Mouse (Mus musculus) neural tube, embryonic 11.5 days (tissue): ENCODE measurements around the gene Mtcl1. TPM values are rescaled to one million over a fixed set of nuclear protein-coding genes. Genes with fewer than 3 reads are reported as not detected.
A peak's percentile ranks its signal among the peaks of the same experiment; 100 is the strongest.

Source experiments
- ATAC-seq: fragments of 200-750 bp; cut with Nextera tagmentation; 2 replicates; pipeline ENCODE4 v1.8.0; 2017; ENCODE audit warnings: moderate number of reproducible peaks, mild to moderate bottlenecking, moderate TSS enrichment, moderate library complexity; ENCODE audit not compliant: insufficient read depth, low FRiP score, low TSS enrichment
- DNase-seq: peaks from one replicate; pipeline ENCODE4 v3.0.0-alpha.2; 2015; ENCODE audit warnings: low spot score
- H3K27ac ChIP-seq: fragments of 300-500 bp; sonication (generic); 2 replicates; pipeline ENCODE4 v1.5.1; 2014; ENCODE audit warnings: low read depth, mild to moderate bottlenecking, low read length
- H3K27me3 ChIP-seq: fragments of 300-500 bp; sonication (generic); 2 replicates; pipeline ENCODE4 v1.6.1; 2014; ENCODE audit warnings: mild to moderate bottlenecking, low read length, mixed read lengths; ENCODE audit not compliant: control insufficient read depth, insufficient read depth
- H3K36me3 ChIP-seq: fragments of 300-500 bp; sonication (generic); 2 replicates; pipeline ENCODE4 v1.6.1; 2014; ENCODE audit warnings: mild to moderate bottlenecking, low read length, moderate library complexity, mixed read lengths; ENCODE audit not compliant: control insufficient read depth, insufficient read depth
- H3K4me1 ChIP-seq: fragments of 300-500 bp; sonication (generic); 2 replicates; pipeline ENCODE4 v1.6.1; 2014; ENCODE audit warnings: low read length, mixed read lengths; ENCODE audit not compliant: control insufficient read depth, insufficient read depth
- H3K4me2 ChIP-seq: fragments of 300-500 bp; sonication (generic); 2 replicates; pipeline ENCODE4 v1.6.1; 2014; ENCODE audit warnings: low read depth, mild to moderate bottlenecking, moderate library complexity
- H3K4me3 ChIP-seq: fragments of 300-500 bp; sonication (generic); 2 replicates; pipeline ENCODE4 v1.5.1; 2014; ENCODE audit warnings: low read depth, low read length
- H3K9ac ChIP-seq: fragments of 300-500 bp; sonication (generic); 2 replicates; pipeline ENCODE4 v1.6.1; 2014; ENCODE audit warnings: mild to moderate bottlenecking, low read length
- H3K9me3 ChIP-seq: fragments of 300-500 bp; sonication (generic); 2 replicates; pipeline ENCODE4 v1.6.1; 2016; ENCODE audit warnings: low read length; ENCODE audit not compliant: control insufficient read depth
- WGBS: fragments of 180-500 bp; shearing (Covaris S2); extraction: QIAGEN DNeasy Blood & Tissue Kit; methylation state at CpG from one replicate; pipeline ENCODE4 v1.1.7; 2014; 5-methylcytosine and 5-hydroxymethylcytosine counted together
- polyA plus RNA-seq: library from polyadenylated mRNA; unstranded; fragments of >200 nt; fragmentation: Nextera tagmentation; extraction: Ambion mirVana; gene quantifications from 2 replicates; pipeline ENCODE4 v1.2.1, GENCODE M21; 2014

The Mtcl1 gene
- polyA plus RNA-seq, 1 experiment from 2014 or later = 26.8 TPM

GRCm38 (mm10) chr17:66340798-66341197, 108.8 kb downstream of the Mtcl1 start:
- H3K4me1 ChIP-seq = no peaks in the 10 kb centered on the region
- no peak overlapping the region for H3K27ac ChIP-seq
- DNase-seq (no peak), ATAC-seq (no peak)
- H3K4me3 ChIP-seq = no peak overlapping the region
- peaks cover 8% of the 10 kb centered on the region for H3K36me3 ChIP-seq
- no peaks in the 10 kb centered on the region for H3K9me3 ChIP-seq
- no peaks in the 10 kb centered on the region for H3K27me3 ChIP-seq
- WGBS = 88% methylated on average over 12 of the region's 12 CpGs
- H3K4me2 ChIP-seq = no peak overlapping the region
- H3K9ac ChIP-seq = no peak overlapping the region

GRCm38 (mm10) chr17:66337929-66338328, 111.6 kb downstream of the Mtcl1 start:
- WGBS = 93% methylated on average over 13 of the region's 13 CpGs
- Histone ChIP-seq H3K9me3 (no peaks in the 10 kb centered on the region), H3K9ac (no peak overlapping the region), H3K4me1 (no peaks in the 10 kb centered on the region), H3K36me3 (no peaks in the 10 kb centered on the region; the same call in 1 of the 2 replicates), H3K27me3 (no peaks in the 10 kb centered on the region), H3K4me3 (no peak overlapping the region), H3K4me2 (no peak overlapping the region), H3K27ac (no peak overlapping the region)
- DNase-seq = no peak
- no peak for ATAC-seq

DNA sequence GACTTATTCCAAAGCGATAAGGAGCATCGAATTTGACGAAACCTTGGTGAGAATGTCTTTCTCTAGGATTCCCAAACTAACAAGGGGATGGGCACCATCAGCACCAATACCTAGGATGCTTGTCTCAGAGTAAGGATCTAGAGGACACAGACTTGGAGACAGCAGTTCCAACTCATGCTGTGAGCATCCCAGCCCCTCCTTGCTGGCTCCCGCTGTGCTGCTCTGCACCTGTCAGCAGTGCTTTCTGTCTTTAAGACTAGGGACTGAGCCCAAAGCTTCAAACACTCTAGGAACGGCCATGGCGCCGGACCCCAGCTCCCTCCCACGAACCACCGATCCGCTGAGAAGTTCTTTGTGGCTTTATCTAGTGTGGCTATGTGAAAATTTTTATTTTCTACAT, 114.0 kb downstream of the Mtcl1 start:
- no peaks in the 10 kb centered on the region; the same call in 1 of the 2 replicates for H3K36me3 ChIP-seq
- H3K27me3 ChIP-seq = no peaks in the 10 kb centered on the region
- DNase-seq (no peak), ATAC-seq (no peak)
- H3K4me2 ChIP-seq = no peak overlapping the region
- no peak overlapping the region for H3K27ac ChIP-seq
- H3K9me3 ChIP-seq = no peaks in the 10 kb centered on the region
- H3K4me3 ChIP-seq = no peak overlapping the region
- no peaks in the 10 kb centered on the region for H3K4me1 ChIP-seq
- 90% methylated on average over 10 of the region's 10 CpGs for WGBS
- no peak overlapping the region for H3K9ac ChIP-seq

DNA sequence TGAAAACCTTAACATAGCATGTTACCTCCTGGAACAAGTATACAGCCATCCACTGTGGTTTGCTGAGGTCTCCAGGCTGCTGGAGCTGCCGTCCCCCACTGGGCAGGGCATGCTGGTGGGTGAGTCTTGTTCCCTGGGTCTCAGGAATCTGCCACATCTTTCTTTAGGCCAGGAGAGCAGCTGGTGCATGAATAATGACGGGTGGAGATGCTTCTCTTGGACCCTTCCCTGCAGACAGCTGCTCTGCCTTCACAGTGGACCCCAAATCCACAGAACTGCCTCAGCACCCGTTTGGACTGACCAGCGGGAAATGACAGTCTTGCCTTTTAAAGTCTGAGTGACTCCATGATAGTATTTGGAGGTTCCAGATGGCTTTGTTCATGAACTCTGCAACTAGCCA, 114.7 kb downstream of the Mtcl1 start:
- Histone ChIP-seq H3K9me3 (no peaks in the 10 kb centered on the region), H3K4me3 (no peak overlapping the region), H3K27me3 (no peaks in the 10 kb centered on the region), H3K9ac (no peak overlapping the region), H3K4me1 (no peaks in the 10 kb centered on the region), H3K27ac (no peak overlapping the region), H3K4me2 (no peak overlapping the region), H3K36me3 (no peaks in the 10 kb centered on the region; the same call in 1 of the 2 replicates)
- no peak for DNase-seq
- no peak for ATAC-seq
- 66% methylated on average over 4 of the region's 4 CpGs for WGBS

GRCm38 (mm10) chr17:66331207-66331606, 118.3 kb downstream of the Mtcl1 start:
- no peak for ATAC-seq

DNA sequence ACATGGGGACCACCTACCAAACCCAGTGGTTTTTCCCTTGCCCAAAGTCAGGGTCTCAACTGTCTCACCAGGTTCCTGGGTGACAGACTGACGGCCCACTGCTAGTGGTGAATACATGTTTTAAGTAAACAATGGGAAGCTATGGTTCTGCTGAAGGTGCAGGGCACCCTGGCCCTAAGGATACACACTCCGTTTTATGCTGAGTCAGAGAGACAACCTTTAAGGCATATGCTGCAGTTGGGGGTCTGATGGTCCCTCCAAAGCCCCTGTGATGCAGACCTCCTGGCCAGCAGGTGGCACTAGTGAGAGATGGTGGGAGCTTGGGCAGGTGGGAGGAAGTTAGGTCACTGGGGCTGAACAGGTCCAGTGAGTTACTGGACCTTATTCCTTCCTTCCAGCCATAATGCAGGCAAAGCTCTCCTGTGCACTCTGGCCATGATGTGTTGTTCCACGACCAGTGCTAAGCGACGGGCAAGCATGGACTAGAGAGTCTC, 123.0 kb downstream of the Mtcl1 start:
- Histone ChIP-seq H3K27ac (no peak overlapping the region), H3K27me3 (no peaks in the 10 kb centered on the region), H3K9ac (no peak overlapping the region), H3K36me3 (no peaks in the 10 kb centered on the region), H3K4me3 (no peak overlapping the region), H3K4me2 (no peak overlapping the region), H3K4me1 (no peaks in the 10 kb centered on the region), H3K9me3 (no peaks in the 10 kb centered on the region)
- no peak for ATAC-seq
- 92% methylated on average over 5 of the region's 5 CpGs for WGBS
- no peak for DNase-seq

More at GRCm38 (mm10) chr17:66331207-66331606, 118.3 kb downstream of the Mtcl1 start:
- H3K4me3 ChIP-seq = no peak overlapping the region
- WGBS = 77% methylated on average over 6 of the region's 6 CpGs
- DNase-seq = no peak
- H3K4me2 ChIP-seq = no peak overlapping the region
- no peaks in the 10 kb centered on the region for H3K4me1 ChIP-seq
- H3K27ac ChIP-seq = no peak overlapping the region
- H3K36me3 ChIP-seq = no peaks in the 10 kb centered on the region
- H3K9ac ChIP-seq = no peak overlapping the region
- H3K27me3 ChIP-seq = no peaks in the 10 kb centered on the region
- H3K9me3 ChIP-seq = no peaks in the 10 kb centered on the region

DNA sequence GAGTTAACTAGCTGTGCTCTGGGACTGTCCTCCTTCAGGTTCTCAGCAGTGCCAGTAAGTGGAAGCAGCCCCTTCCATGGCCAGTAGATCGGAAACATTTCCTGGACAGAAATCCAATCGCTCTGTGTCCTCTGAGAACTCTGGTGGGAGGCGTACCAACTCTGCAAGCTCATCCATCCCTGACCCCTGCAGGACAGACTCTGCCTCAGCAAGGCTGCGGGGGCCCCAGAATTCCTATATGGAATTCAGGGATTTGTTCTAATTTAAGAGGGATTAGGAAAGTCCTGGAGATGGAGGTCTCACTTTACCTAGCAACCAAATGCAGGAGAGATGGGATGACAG, 123.4 kb downstream of the Mtcl1 start:
- no peak overlapping the region for H3K27ac ChIP-seq
- WGBS = 89% methylated on average over 4 of the region's 4 CpGs
- no peaks in the 10 kb centered on the region for H3K9me3 ChIP-seq
- H3K27me3 ChIP-seq = no peaks in the 10 kb centered on the region
- no peak for DNase-seq
- ATAC-seq = no peak
- no peak overlapping the region for H3K4me3 ChIP-seq
- H3K36me3 ChIP-seq = no peaks in the 10 kb centered on the region
- H3K4me2 ChIP-seq = no peak overlapping the region
- no peaks in the 10 kb centered on the region for H3K4me1 ChIP-seq
- no peak overlapping the region for H3K9ac ChIP-seq

- peak; percentile 73 for ATAC-seq
Observed at GRCm38 (mm10) chr17:66325440-66326203, 123.9 kb downstream of the Mtcl1 start.

GRCm38 (mm10) chr17:66324836-66325235, 124.7 kb downstream of the Mtcl1 start:
- H3K27ac ChIP-seq = no peak overlapping the region
- no peaks in the 10 kb centered on the region for H3K9me3 ChIP-seq
- no peaks in the 10 kb centered on the region for H3K27me3 ChIP-seq
- ATAC-seq = no peak
- H3K4me1 ChIP-seq = no peaks in the 10 kb centered on the region
- H3K4me3 ChIP-seq = no peak overlapping the region
- 87% methylated on average over 3 of the region's 3 CpGs for WGBS
- H3K4me2 ChIP-seq = no peak overlapping the region
- DNase-seq = no peak
- H3K9ac ChIP-seq = no peak overlapping the region
- H3K36me3 ChIP-seq = no peaks in the 10 kb centered on the region

More at GRCm38 (mm10) chr17:66325440-66326203, 123.9 kb downstream of the Mtcl1 start:
- Histone ChIP-seq H3K27me3 (no peaks in the 10 kb centered on the region), H3K36me3 (no peaks in the 10 kb centered on the region), H3K27ac (no peak overlapping the region), H3K4me1 (no peaks in the 10 kb centered on the region), H3K4me3 (no peak overlapping the region), H3K4me2 (no peak overlapping the region), H3K9ac (no peak overlapping the region), H3K9me3 (no peaks in the 10 kb centered on the region)
- DNase-seq = peak; percentile 37
- WGBS = 65% methylated on average over 14 of the region's 14 CpGs
